Mouse (Mus musculus) embryo, embryonic 11 days (tissue): Measurements from ENCODE around the gene Orm2.

Experiments used
- DNase-seq: peaks from one replicate; pipeline ENCODE4 v3.0.0-alpha.2; 2015

Gene Orm2

DNA sequence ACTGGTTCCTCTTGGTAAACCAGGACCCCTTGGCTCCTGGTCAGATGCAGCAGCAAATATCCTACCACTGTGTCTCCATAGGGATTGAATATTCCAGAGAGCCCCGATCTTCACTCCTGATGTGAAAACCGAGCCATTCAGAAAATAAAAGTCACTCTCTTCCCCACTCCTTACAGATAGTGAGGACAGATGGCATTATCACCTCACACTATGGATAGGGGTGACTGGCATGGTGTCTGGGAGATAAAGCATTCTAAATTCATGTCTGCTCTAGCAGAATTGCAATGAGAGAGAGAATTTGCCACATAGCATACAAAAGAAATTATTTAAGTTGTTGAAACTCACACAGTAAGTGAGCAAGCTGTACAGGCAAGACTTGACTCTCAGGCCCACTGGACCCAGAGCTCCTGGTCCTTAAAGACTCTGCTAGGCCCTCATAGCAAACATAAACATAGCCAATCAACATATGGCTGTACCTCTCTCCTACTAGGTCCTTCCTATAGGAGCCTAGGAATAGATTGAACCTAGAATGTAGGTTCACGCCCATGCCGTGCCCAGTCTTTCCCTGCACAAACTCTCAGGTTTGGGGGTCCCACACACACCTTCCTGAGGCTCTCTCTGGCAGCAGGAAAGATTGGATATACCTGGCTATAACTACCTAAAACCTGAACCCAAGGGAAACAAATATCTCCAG lies 20.6 kb downstream of the Orm2 start:
- no peak for DNase-seq

DNA sequence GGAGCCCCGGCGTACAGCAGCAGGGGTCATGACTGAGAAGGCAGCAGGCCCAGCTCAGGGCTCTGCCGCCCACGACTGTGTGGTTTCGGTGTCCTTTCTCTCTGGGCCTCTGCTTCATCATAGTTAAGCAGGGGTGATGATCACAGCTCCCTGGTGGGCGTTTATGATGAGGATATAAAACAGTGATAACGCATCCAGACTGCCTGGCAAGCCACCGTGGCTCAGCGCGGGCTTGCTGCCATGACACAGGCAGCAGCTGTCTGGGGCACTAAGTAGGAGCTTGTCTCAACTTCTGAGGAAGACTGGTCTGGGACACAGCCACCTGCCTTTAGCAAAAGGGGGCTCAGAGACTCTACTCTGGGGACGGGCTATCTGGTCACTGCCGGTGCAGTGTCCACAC lies 21.2 kb downstream of the Orm2 start:
- DNase-seq: no peak

- no peak for DNase-seq
Observed at GRCm38 (mm10) chr4:63384262-63384661, 22.0 kb downstream of the Orm2 start.

DNA sequence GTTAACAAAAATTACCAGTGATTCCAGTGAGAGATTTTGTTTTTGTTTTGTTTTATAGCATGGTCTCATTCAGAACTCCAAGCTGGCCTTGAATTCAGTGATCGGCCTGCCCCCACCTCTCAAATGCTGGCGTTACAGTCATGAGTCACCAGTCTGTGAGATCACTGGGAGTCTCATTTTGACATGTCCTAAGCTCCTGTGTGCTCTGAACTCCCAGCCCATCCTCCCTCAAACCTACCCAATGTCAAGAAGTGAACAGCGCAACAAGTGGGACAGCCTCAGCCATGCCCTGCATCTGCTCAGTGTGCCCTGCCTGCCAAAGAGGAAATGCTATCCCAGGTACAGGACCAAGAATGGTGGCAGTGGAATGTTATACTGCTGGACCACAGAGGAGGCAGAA lies 23.0 kb downstream of the Orm2 start:
- no peak for DNase-seq

- DNase-seq: no peak
Observed at GRCm38 (mm10) chr4:63385784-63386183, 23.5 kb downstream of the Orm2 start.

- no peak for DNase-seq
Observed at GRCm38 (mm10) chr4:63388029-63388428, 25.8 kb downstream of the Orm2 start.

DNA sequence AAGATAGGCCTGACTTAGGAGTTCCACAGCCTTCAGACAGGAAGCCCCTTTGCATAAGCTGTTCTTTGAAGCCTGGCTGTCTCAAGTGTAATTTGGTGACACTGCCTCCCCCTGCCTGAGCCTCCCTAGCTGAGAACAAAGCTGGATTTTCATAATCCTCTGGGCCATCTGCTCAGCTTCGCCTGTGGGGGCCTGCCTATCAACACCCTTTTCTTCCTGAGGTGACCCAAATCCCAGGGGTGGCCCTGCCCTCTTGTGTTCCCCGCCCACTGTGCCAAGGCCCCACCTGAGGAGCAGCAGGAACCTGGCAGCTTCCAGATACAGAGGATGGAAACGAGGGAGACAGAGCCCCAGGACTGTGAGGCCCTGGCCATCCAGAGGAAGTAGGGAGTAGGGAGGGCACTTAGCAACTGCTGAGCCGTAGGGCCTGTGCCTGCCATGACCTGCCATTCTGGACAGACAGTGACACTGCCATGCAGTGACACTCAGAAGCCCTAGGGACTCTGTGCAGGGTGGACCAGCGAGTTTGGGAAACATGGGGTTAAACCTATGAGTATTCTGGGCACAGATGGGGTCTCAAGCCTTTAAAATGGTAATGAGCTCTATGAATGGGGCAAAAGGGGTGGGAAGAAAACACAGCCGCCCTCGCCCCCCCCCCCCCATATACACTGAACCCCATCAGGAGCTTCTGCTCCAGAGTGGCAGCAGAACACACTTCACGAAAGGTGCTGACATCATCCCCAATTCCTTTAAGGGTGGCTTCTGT lies 27.1 kb downstream of the Orm2 start:
- no peak for DNase-seq

DNA sequence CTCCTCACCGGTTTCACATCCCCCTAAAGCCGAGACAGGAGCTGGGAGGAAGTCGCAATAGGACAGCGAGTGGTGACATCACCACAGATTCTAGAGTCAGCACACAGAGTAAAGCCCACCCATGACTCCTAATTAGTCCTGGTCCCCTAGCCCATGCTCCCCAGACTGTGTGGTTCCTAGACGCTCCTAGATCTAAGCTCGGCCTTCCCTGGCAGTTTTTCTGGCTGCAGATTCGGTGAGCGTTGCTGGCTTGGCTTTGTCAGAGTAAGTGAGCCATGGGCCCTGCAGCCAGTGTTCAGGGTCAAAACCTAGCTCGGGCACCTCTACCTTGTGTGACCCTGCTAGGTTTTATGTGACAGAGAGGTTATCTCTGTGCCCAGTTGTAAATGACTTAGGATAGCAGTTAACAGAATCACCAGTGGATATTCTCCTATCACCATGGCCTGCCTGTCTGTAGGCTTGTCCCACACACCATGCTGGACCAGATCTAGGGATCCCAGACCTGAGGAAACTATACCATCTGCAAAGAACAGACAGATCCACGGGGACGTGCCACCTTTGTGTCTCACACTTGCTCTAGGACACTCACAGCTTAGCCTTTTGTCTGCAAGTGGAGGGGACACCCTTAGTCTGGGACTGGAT lies 27.8 kb downstream of the Orm2 start:
- no peak for DNase-seq

DNA sequence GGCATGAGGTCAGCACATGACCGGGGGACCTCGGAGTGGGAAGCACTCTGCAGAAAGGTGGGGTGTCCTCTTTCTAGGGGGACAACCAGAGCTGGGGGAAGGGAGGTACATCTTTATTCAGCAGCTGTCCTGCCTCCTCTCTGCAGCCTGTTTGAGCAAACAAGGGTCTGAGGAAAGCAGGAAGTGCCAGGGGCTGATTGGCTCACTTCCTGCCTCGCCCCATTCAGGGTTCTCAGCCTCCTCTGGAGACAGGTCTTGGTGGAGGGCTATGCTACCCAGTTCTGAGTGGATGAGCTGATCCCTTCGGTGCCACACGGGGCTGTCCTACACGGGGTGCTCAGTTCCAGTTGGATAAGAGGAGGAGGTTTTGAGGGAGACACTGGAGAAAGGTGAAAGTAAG lies 29.1 kb downstream of the Orm2 start:
- no peak for DNase-seq

- DNase-seq: no peak
Observed at GRCm38 (mm10) chr4:63397981-63398537, 35.8 kb downstream of the Orm2 start.

- DNase-seq: no peak
Observed at GRCm38 (mm10) chr4:63398854-63399609, 36.8 kb downstream of the Orm2 start.

GRCm38 (mm10) chr4:63399691-63400270 lies 37.5 kb downstream of the Orm2 start:
- DNase-seq: no peak

DNA sequence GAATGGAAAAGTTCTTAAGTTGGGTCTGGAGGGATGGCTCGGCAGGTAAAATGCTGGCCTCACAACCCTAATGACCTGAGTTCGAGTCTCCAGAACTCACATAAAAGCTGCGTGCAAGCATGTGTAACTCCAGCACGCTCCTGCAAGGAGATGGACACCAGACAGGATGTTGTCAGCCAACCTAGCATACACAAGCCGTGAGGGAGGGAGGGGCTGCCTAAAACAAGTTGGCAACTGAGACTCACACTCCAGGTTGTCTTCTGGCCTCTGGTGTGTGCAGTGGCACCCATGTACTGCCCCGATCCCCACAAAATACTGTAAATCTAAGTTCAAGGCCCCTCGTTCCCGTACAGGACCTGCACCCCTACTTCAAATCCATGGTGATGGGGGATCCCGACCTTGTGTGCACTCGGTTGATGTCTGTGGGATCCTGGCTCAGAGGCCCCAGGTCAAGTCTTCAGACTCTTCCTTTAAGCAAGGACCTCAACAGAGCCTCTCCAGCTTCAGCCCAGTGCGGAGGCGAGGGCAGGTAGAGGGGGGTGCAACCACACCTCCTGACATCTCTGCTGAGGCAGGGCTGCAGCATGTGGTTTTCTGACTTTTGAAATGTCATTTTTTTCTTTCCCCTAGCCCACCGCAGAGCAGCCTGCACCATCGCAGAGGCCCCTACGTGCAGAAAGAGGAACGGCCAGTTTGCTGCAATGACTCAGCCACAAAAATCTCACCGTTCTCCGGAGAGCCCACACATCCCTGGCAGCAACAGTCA lies 38.5 kb downstream of the Orm2 start:
- DNase-seq: no peak

GRCm38 (mm10) chr4:63401620-63402019 lies 39.4 kb downstream of the Orm2 start:
- DNase-seq: no peak

DNA sequence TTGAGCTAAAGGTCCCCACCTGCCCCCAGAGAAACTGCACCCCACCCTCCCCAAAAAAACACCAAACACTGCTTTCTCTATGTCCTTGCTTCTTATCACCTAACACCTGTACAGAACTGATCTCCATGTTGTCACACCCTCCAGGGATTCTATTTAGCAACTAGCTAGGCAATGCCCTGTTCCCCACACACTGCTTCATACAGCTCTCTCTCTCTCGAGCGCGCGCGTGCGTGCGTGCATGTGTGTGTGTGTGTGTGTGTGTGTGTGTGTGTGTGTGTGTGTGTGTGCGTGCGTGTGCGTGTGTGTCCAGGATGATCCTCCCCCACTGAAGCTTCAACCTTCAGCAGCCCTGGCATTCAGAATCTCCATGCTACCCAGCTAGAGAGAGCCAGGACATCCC lies 39.8 kb downstream of the Orm2 start:
- no peak for DNase-seq

- no peak for DNase-seq
Observed at GRCm38 (mm10) chr4:63402558-63402957, 40.3 kb downstream of the Orm2 start.

DNA sequence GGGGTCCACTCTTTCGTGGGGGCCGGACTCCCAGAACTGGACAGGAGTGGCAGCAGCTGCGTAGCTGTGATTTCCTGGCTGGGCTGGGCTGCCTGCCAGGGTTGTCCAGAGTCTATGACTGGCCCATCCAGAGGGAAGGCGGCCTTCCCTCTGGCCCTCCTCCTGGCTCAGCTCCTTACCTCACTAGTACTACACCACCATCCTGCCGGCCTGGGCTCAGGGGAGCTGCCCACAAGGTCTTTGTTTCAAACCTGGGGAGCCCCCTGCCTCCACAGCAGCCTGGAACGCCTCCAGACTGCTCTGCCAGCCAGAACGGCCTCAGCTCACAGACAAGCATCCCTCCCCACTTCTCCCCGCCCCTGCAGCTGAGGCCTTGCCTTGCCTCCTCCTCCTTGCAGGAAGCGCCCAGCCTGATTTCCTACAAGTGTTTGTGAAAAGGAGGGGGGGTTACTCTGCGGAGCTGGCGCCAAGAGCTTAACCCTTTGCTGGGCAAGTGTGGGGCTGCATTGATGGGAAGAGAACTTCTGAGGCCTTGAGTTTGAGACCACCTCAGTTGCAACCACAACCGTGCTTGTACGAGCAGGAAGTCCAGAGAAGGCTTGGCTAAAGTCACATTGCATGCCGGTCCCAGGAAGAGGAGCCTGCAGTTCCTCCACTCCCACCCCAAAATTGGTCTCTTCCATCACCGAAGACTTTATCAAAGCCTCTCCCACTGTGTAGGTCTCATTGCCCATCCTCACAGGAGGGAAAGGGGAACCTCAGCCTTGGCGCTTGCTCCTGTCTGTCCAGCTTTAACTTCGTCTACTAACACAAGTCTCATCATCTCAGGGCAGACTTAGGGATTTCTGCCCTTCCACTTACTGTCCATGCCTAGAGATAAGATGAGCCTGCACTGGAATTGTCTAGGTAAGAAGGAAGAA lies 41.1 kb downstream of the Orm2 start, which contains the start of gene Akna:
Gene Akna, minus strand, starts transcription at position 315 of the 920 bp plus-strand sequence.
- peak; percentile 90 for DNase-seq

GRCm38 (mm10) chr4:63404205-63404604 lies 42.0 kb downstream of the Orm2 start:
- no peak for DNase-seq

- DNase-seq: no peak
Observed at GRCm38 (mm10) chr4:63405051-63405450, 42.8 kb downstream of the Orm2 start.

GRCm38 (mm10) chr4:63405683-63406082 lies 43.4 kb downstream of the Orm2 start:
- DNase-seq: no peak

DNA sequence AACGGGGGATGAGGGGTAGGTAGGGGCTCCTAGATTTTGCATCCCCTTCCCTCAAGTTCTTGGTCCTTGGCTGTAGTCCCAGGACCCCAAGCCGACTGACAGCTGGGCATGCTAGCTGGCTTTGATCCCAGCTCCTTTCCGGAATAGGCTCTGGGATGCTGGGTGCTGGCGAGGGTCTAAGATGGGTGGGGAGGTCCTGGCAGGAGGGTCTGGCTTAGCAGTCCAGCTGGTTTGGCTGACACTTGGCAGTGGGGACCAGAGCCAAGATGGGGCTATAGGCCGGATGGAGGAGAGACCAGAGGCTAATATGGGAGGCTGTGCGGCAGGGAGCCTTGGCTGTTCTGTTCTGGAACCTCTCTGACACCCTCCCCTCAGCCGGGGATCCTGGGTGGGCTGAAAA lies 46.0 kb downstream of the Orm2 start:
- no peak for DNase-seq
